Mouse (Mus musculus) embryonic fibroblast, embryonic 13.5 days (primary cell): Measurements from ENCODE around the gene Tor1aip1. TPM values are rescaled to one million over a fixed set of nuclear protein-coding genes. Genes with fewer than 3 reads are reported as not detected.
A peak's percentile ranks its signal among the peaks of the same experiment; 100 is the strongest.

Experiments used
- H3K27ac ChIP-seq: 2 replicates; pipeline ENCODE4 v1.5.1; 2012; ENCODE audit warnings: low read length, control low read depth, inconsistent platforms; ENCODE audit not compliant: insufficient read depth
- H3K4me1 ChIP-seq: 2 replicates; pipeline ENCODE4 v1.6.1; 2011; ENCODE audit warnings: low read length; ENCODE audit not compliant: control insufficient read depth, insufficient read depth
- H3K4me3 ChIP-seq: 2 replicates; pipeline ENCODE4 v1.5.1; 2011; ENCODE audit warnings: mild to moderate bottlenecking, control low read depth, low read length; ENCODE audit not compliant: insufficient read depth
- CTCF ChIP-seq: IDR thresholded peaks from 2 replicates; pipeline ENCODE4 v1.5.1; 2011; ENCODE audit warnings: mild to moderate bottlenecking, control low read depth, low read length, moderate library complexity, borderline replicate concordance; ENCODE audit not compliant: insufficient read depth
- POLR2A ChIP-seq: IDR thresholded peaks from 2 replicates; pipeline ENCODE4 v1.6.1; 2011; ENCODE audit warnings: low read depth, mild to moderate bottlenecking, control low read depth, low read length, moderate library complexity
- polyA plus RNA-seq: library from polyadenylated mRNA; stranded (reverse); fragments of >200 nt; gene quantifications from 2 replicates; pipeline ENCODE4 v1.2.4, GENCODE M21; 2011; ENCODE audit warnings: low read depth; ENCODE audit not compliant: missing spikeins, insufficient read length

Gene Tor1aip1
- polyA plus RNA-seq, 1 experiment, result 77.9 TPM

DNA sequence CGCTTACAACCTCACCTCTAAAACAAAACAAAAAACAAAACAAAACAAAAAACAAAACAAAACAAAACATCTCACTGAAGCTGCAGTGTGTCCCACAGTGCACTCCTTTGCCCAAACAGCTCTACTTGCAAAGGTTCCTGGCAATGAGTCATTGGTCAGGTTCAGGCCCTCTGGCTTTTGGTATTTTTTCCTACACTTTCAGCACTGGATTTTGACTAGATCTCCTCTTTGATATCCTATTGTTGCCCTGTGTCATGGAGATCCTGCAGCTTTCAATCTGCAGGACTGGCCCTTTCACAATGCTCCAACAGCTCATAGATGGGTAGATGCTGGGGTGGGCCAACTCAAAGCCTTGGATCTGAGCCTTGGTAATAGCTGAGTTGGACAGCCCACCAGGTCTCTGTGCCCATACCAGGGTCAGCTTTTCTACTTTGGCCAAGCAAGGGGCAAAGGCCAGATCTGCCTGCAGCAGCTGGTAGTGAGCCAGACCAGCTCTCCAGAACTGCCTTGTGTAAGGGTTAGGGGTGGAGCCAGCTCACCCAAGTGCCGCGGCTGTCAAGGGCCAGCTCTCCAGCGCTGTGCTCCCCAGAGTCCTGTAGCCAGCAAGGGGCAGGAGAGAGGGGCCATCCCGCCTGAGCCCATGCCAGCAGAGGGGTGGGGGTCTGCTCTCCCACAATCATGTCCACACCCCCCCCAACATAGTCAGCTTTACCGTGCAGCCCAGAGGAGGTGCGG is 32.9 kb downstream of the Tor1aip1 start:
- H3K4me1 ChIP-seq, result no peaks in the 10 kb centered on the region
- H3K4me3 ChIP-seq, result no peak overlapping the region
- TF ChIP-seq CTCF (no peak), POLR2A (no peak)
- H3K27ac ChIP-seq, result no peak overlapping the region

DNA sequence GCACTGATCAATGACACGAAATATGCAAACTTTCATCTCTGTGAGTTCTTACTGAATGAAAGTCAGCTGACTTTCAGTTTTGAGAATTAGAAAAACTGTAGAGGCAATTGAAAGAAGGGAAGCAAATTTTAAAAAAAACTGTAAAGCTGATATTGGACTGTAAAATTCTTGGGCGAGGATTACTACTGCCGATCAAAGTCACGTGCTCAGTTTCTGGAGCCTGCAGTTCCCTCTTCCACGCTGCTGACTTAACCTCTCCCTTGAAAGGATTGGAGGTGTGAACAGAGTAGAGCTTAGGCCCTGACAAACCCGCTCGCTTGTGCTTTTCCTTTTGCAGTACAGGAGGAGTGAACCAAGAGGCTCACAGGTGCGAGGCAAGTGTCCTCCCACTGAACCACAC is 33.9 kb downstream of the Tor1aip1 start:
- H3K4me1 ChIP-seq, result no peaks in the 10 kb centered on the region
- H3K4me3 ChIP-seq, result no peak overlapping the region
- no peak overlapping the region for H3K27ac ChIP-seq
- TF ChIP-seq POLR2A, result no peak
- no peak for TF ChIP-seq CTCF

DNA sequence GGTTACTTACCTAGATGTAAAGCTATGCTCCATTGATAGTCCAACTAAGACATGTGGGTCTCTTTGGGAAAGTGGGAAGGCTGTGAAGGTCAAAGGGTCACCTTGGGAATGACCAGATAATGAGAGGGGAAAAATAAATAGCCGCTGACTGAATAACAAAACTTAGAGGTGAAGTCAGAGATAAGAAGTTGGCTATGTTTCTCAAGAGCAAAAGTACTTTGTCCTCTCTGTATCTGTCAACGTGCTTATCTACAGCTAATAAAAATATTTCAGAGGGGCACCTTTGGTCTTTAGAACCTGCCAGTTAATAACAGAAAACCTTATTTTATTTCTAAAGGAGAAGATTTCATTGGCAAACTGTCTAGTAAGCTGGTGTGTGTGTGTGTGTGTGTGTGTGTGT is 40.7 kb downstream of the Tor1aip1 start:
- Histone ChIP-seq H3K4me3 (no peak overlapping the region), H3K27ac (no peak overlapping the region), H3K4me1 (no peaks in the 10 kb centered on the region)
- TF ChIP-seq CTCF (no peak), POLR2A (no peak)

DNA sequence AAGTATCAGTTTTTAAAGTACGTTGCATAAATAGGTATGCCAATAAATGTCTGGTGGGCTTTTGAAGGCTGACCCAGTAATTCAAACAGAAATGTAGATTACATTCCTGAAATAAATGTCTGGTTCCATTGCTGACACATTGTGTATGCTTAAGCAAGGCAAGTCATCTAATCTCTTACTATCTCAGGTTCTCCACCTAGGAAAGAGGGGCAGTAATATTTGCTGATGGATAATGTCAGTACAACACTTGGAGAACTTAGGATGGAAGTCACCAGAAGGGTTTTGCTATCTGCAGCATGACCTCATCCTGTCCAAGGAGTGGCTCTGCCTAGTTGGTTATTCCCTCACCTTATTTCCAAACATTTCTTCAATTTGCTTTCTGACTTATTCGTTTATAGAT is 41.8 kb downstream of the Tor1aip1 start:
- TF ChIP-seq POLR2A, result no peak
- no peak for TF ChIP-seq CTCF
- Histone ChIP-seq H3K4me3 (no peak overlapping the region), H3K27ac (no peak overlapping the region), H3K4me1 (no peaks in the 10 kb centered on the region)

DNA sequence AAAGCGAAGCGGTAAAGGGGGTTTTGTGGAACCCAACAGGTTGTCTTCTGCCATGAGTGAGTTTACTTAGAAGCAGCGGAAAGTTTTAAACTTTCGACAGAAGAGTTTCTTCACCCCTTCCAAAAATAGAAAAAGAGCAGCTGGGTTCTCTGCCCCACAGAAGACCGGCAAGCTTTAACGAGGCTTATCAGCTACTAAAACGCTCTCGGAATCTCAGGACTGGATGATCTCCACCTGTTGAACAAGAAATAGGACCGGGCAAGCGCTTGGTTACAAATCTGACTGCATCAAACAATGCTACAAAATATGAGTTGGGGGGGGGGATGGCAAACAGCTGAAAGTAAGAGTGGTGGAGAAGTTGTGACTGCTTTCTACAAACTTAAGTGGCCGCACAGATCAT is 45.9 kb downstream of the Tor1aip1 start:
- H3K4me3 ChIP-seq, result no peak overlapping the region
- no peak overlapping the region for H3K27ac ChIP-seq
- H3K4me1 ChIP-seq, result no peaks in the 10 kb centered on the region
- TF ChIP-seq CTCF (no peak), POLR2A (no peak)

DNA sequence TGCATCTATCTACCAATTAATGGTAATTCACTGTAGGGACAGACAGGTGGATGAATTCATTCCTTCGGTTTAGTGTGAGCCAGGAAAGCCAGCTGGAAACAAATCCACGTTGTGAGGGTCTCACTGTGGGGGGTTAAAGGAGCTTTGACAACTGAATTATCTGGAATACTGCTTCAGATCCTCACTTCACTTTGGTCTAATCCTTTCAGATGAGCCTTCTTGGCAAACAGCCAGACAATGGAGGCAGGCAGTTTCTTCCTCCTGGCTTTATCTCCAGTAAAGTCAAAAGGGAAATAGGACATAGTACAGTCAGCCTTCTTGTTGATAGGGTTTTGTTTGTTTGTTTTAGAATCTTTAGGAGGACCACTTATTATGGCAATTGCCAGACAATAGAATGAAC is 46.9 kb downstream of the Tor1aip1 start:
- TF ChIP-seq CTCF (no peak), POLR2A (no peak)
- no peak overlapping the region for H3K4me3 ChIP-seq

DNA sequence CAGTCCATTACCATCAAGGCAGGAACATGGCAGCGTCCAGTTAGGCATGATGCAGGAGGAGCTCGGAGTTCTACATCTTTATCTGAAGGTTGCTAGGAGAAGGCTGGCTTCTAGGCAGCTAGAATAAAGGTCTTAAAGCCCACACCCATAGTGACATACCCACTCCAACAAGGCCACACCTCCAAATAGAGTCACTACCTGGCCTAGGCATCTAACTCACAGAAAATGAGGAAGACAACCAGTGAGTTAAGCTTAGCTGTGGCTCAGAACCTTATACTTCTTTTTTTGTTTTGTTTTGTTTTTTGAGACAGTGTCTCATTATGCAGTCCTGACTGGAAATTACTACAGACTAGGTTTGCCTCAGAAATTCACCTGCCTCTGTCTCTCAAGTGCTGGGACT is 48.7 kb downstream of the Tor1aip1 start:
- Histone ChIP-seq H3K4me3 (no peak overlapping the region), H3K27ac (no peak overlapping the region)
- no peak for TF ChIP-seq CTCF
- TF ChIP-seq POLR2A, result no peak

More for the DNA sequence above, 46.9 kb downstream of the Tor1aip1 start:
- H3K27ac ChIP-seq, result no peak overlapping the region
- H3K4me1 ChIP-seq, result no peaks in the 10 kb centered on the region

DNA sequence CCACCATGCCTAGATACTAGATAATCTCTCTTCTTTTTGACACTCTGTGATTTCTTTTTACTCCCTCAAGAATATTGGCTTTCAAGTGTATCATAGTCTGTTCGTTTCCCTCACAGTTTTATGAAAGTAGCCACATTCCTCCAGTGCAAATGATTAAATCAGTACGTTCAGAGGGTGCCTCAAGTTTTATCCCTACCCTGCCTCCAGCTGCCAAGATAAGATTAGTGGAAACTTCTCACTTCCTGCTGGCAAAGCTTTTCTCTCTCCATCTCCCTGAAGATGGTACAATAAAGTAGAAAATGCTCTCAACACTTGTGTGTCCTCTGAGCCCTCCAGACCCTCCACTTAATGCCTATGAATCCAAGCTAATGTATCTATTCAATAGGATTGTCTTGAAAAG is 61.3 kb downstream of the Tor1aip1 start:
- Histone ChIP-seq H3K4me1 (0 out of 2 replicates have a peak, but pooled peaks cover 3% of the 10 kb centered on the region), H3K27ac (no peak overlapping the region), H3K4me3 (no peak overlapping the region)
- TF ChIP-seq CTCF, result no peak
- TF ChIP-seq POLR2A, result no peak

More for the DNA sequence above, 48.7 kb downstream of the Tor1aip1 start:
- H3K4me1 ChIP-seq, result no peaks in the 10 kb centered on the region

DNA sequence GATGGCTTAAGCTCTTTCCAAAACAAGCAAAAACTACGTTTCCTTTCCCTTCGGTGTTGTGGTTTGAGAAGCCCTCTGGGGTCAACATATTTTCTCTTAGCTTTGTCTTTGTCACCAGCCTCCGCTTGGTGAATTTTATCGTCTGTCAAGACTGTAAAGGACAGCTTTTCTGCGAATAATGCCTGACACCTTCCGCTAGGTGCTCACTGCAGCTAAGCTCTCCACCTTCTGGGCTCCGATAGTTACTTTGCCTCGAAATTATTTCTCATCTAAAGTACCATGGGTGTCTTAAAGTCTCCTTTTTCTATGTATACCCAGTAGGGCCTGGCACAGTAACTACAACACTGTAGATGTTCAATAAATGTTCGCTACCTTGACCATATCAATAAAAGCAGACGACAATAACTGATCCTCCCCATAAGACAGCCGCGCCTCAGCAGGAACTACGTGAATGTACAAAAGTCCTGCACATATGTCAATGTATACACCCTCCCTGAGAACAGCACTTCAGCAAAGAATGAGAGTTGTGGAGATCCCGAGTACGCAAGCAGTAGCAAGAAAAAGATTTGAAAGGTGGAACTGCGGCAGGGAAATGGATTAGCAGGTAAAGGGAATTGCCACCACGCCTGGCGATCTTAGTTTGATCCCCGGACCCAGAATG is 62.4 kb downstream of the Tor1aip1 start:
- peak overlapping the region; percentile 75 for H3K27ac ChIP-seq
- TF ChIP-seq CTCF (no peak), POLR2A (no peak)
- 0 out of 2 replicates have a peak, but pooled peaks cover 3% of the 10 kb centered on the region for H3K4me1 ChIP-seq
- peak overlapping the region; percentile 77 for H3K4me3 ChIP-seq
